ENCODE assay signal across 16 mouse cellular contexts in genomic region chr12:119386243-119386642, GRCm38 (mm10).
"Had no signal": no experiment of that assay in that cellular context is flagged by ENCODE, and none has a peak within 500 bp of the region (broad histone marks: within the 10 kb centered on the region; RNA-seq: fewer than 3 reads in every experiment).

No protein-coding gene starts in this region.

- H3K4me1 ChIP-seq: limb, embryonic 10.5 days; liver, embryonic 12.5 days; liver, embryonic 15.5 days; lung, embryonic 15.5 days; midbrain, embryonic 12.5 days; midbrain, embryonic 15.5 days had no signal

- H3K4me2 ChIP-seq: limb, embryonic 13.5 days; liver, embryonic 12.5 days; liver, embryonic 15.5 days; lung, embryonic 15.5 days; midbrain, embryonic 12.5 days; midbrain, embryonic 15.5 days had no signal

- H3K9ac ChIP-seq: limb, embryonic 13.5 days; liver, embryonic 12.5 days; liver, embryonic 15.5 days; lung, embryonic 15.5 days; midbrain, embryonic 12.5 days; midbrain, embryonic 15.5 days had no signal

- DNase-seq: kidney, adult 9 months; kidney, postnatal 14 days; kidney, postnatal 4 days; liver; lung, adult 18-20 months; lung, postnatal 10 days; lung, postnatal 36 days; thymus, adult 18-20 months; thymus, postnatal 36 days had no signal

- H3K27me3 ChIP-seq: limb, embryonic 13.5 days; liver, embryonic 12.5 days; liver, embryonic 15.5 days; midbrain, embryonic 12.5 days; midbrain, embryonic 15.5 days had no signal

- H3K27ac ChIP-seq: limb, embryonic 10.5 days; limb, embryonic 13.5 days; liver, embryonic 12.5 days; liver, embryonic 15.5 days; lung, embryonic 15.5 days; midbrain, embryonic 12.5 days; midbrain, embryonic 15.5 days had no signal

- H3K9me3 ChIP-seq: limb, embryonic 10.5 days; limb, embryonic 13.5 days; liver, embryonic 12.5 days; liver, embryonic 15.5 days; lung, embryonic 15.5 days; midbrain, embryonic 12.5 days; midbrain, embryonic 15.5 days had no signal

- H3K4me3 ChIP-seq: limb, embryonic 10.5 days; limb, embryonic 13.5 days; liver, embryonic 12.5 days; liver, embryonic 15.5 days; lung, embryonic 15.5 days; midbrain, embryonic 12.5 days; midbrain, embryonic 15.5 days had no signal

- ATAC-seq: liver, embryonic 12.5 days; midbrain, embryonic 15.5 days had no signal

- H3K36me3 ChIP-seq: limb, embryonic 10.5 days; limb, embryonic 13.5 days; liver, embryonic 12.5 days; liver, embryonic 15.5 days; lung, embryonic 15.5 days; midbrain, embryonic 12.5 days; midbrain, embryonic 15.5 days had no signal
